Mouse (Mus musculus) CH12.LX (cell line): Measurements from ENCODE around the gene Sucnr1. TPM values are rescaled to one million over a fixed set of nuclear protein-coding genes. Genes with fewer than 3 reads are reported as not detected.
A peak's percentile ranks its signal among the peaks of the same experiment; 100 is the strongest.

Experiments used
- DNase-seq: peaks from one replicate; pipeline ENCODE4 v3.0.0-alpha.2; 2013; ENCODE audit errors: extremely low read depth
- H3K27ac ChIP-seq: 2 replicates; pipeline ENCODE4 v1.5.1; 2012; ENCODE audit warnings: low read depth, mild to moderate bottlenecking, control low read depth, moderate library complexity; ENCODE audit not compliant: insufficient read depth
- H3K27me3 ChIP-seq: replicated peaks from 2 replicates; pipeline ENCODE3; 2012; ENCODE audit warnings: inconsistent platforms
- H3K36me3 ChIP-seq, 2 experiments: replicated peaks in 1 of 2; 2 replicates each; pipeline versions ENCODE3 to v1.6.1; 2012; ENCODE audit warnings: inconsistent platforms in 1 of 2, low read length in 1 of 2, mild to moderate bottlenecking in 1 of 2, mixed read lengths in 1 of 2, moderate library complexity in 1 of 2; ENCODE audit not compliant: control insufficient read depth in 1 of 2, insufficient read depth in 1 of 2
- H3K4me1 ChIP-seq, 2 experiments: 2 replicates each; pipeline ENCODE4 v1.6.1; 2012; ENCODE audit warnings: inconsistent platforms in 1 of 2, moderate library complexity in 1 of 2; ENCODE audit not compliant: insufficient read depth in 2 of 2, control insufficient read depth in 1 of 2
- H3K4me2 ChIP-seq: 2 replicates; pipeline ENCODE4 v1.6.1; 2012; ENCODE audit warnings: low read depth, mild to moderate bottlenecking, control low read depth; ENCODE audit not compliant: poor library complexity, insufficient read depth, severe bottlenecking
- H3K4me3 ChIP-seq, 3 experiments: fragments of 150-350 bp in 1 of 3; sonication (generic) in 1 of 3; replicated peaks in 1 of 3; 2 replicates each; pipeline versions ENCODE3 to v1.5.1; 2011 to 2012; ENCODE audit warnings: low read depth in 2 of 3, low read length in 2 of 3, mild to moderate bottlenecking in 2 of 3, moderate library complexity in 2 of 3, control low read depth in 1 of 3, improper control_type of control experiment in 1 of 3, inconsistent platforms in 1 of 3, mixed read lengths in 1 of 3; ENCODE audit not compliant: poor library complexity in 1 of 3
- H3K79me2 ChIP-seq: replicated peaks from 2 replicates; pipeline ENCODE4 v1.6.1; 2012; ENCODE audit warnings: mild to moderate bottlenecking, moderate library complexity; ENCODE audit not compliant: control insufficient read depth, poor library complexity, insufficient read depth, severe bottlenecking; ENCODE audit errors: extremely low read depth
- H3K9ac ChIP-seq: 2 replicates; pipeline ENCODE4 v1.6.1; 2012; ENCODE audit warnings: low read depth, mild to moderate bottlenecking, control low read depth, moderate library complexity; ENCODE audit not compliant: insufficient read depth
- H3K9me3 ChIP-seq: replicated peaks from 2 replicates; pipeline ENCODE3; 2012; ENCODE audit warnings: low read length, inconsistent platforms, mixed read lengths
- BHLHE40 ChIP-seq: IDR thresholded peaks from 2 replicates; pipeline ENCODE4 v1.6.1; 2011; ENCODE audit warnings: mild to moderate bottlenecking, low read depth, low read length, improper control_type of control experiment
- CTCF ChIP-seq, 2 experiments: IDR thresholded peaks in 1 of 2; conservative IDR thresholded peaks in 1 of 2; 2 replicates each; pipeline ENCODE4 v1.5.1; 2011 to 2012; ENCODE audit warnings: low read depth in 2 of 2, low read length in 2 of 2, improper control_type of control experiment in 1 of 2, inconsistent platforms in 1 of 2, mild to moderate bottlenecking in 1 of 2, moderate library complexity in 1 of 2
- E2F4 ChIP-seq: IDR thresholded peaks from 2 replicates; pipeline ENCODE4 v1.6.1; 2011; ENCODE audit warnings: low read depth, low read length, improper control_type of control experiment; ENCODE audit not compliant: insufficient replicate concordance
- EP300 ChIP-seq: IDR thresholded peaks from 2 replicates; pipeline ENCODE4 v1.6.1; 2011; ENCODE audit warnings: low read length, improper control_type of control experiment
- ETS1 ChIP-seq: conservative IDR thresholded peaks from 2 replicates; pipeline ENCODE4 v1.6.1; 2012; ENCODE audit warnings: low read depth, mild to moderate bottlenecking, inconsistent platforms, low read length, improper control_type of control experiment, moderate library complexity
- HCFC1 ChIP-seq: IDR thresholded peaks from 2 replicates; pipeline ENCODE4 v1.6.1; 2012; ENCODE audit warnings: low read depth, mild to moderate bottlenecking, inconsistent platforms, low read length, improper control_type of control experiment
- IRF4 ChIP-seq: IDR thresholded peaks from 2 replicates; pipeline ENCODE4 v1.6.1; 2014; ENCODE audit warnings: low read depth, mild to moderate bottlenecking, inconsistent platforms, low read length, improper control_type of control experiment
- JUN ChIP-seq: IDR thresholded peaks from 2 replicates; pipeline ENCODE4 v1.6.1; 2011; ENCODE audit warnings: low read depth, mild to moderate bottlenecking, low read length, improper control_type of control experiment, moderate library complexity; ENCODE audit not compliant: insufficient read depth
- JUND ChIP-seq: conservative IDR thresholded peaks from 2 replicates; pipeline ENCODE4 v1.6.1; 2011; ENCODE audit warnings: low read depth, low read length, improper control_type of control experiment
- MAFK ChIP-seq: IDR thresholded peaks from 2 replicates; pipeline ENCODE4 v1.6.1; 2011; ENCODE audit warnings: low read length, improper control_type of control experiment; ENCODE audit not compliant: insufficient replicate concordance
- MAX ChIP-seq: IDR thresholded peaks from 2 replicates; pipeline ENCODE4 v1.6.1; 2011; ENCODE audit warnings: low read length, improper control_type of control experiment
- MAZ ChIP-seq: IDR thresholded peaks from 2 replicates; pipeline ENCODE4 v1.6.1; 2012; ENCODE audit warnings: low read depth, mild to moderate bottlenecking, inconsistent platforms, low read length, improper control_type of control experiment, moderate library complexity
- MEF2A ChIP-seq: IDR thresholded peaks from 2 replicates; pipeline ENCODE4 v1.6.1; 2014; ENCODE audit warnings: low read depth, mild to moderate bottlenecking, inconsistent platforms, low read length, improper control_type of control experiment, borderline replicate concordance
- MXI1 ChIP-seq: IDR thresholded peaks from 2 replicates; pipeline ENCODE4 v1.6.1; 2011; ENCODE audit warnings: mild to moderate bottlenecking, low read depth, low read length, improper control_type of control experiment
- MYC ChIP-seq: IDR thresholded peaks from 2 replicates; pipeline ENCODE4 v1.6.1; 2011; ENCODE audit warnings: low read depth, mild to moderate bottlenecking, improper control_type of control experiment, low read length
- NRF1 ChIP-seq: IDR thresholded peaks from 2 replicates; pipeline ENCODE4 v1.6.1; 2014; ENCODE audit warnings: low read depth, mild to moderate bottlenecking, inconsistent platforms, low read length, improper control_type of control experiment, moderate library complexity
- POLR2A ChIP-seq: IDR thresholded peaks from 2 replicates; pipeline ENCODE4 v1.6.1; 2011; ENCODE audit warnings: low read depth, mild to moderate bottlenecking, improper control_type of control experiment, low read length
- POLR2AphosphoS2 ChIP-seq: IDR thresholded peaks from 2 replicates; pipeline ENCODE4 v1.6.1; 2011; ENCODE audit warnings: low read depth, low read length, improper control_type of control experiment
- RAD21 ChIP-seq: IDR thresholded peaks from 2 replicates; pipeline ENCODE4 v1.6.1; 2011; ENCODE audit warnings: low read depth, mild to moderate bottlenecking, low read length, improper control_type of control experiment, moderate library complexity
- RCOR1 ChIP-seq: conservative IDR thresholded peaks from 2 replicates; pipeline ENCODE4 v1.6.1; 2012; ENCODE audit warnings: low read depth, mild to moderate bottlenecking, inconsistent platforms, low read length, improper control_type of control experiment
- TBP ChIP-seq: conservative IDR thresholded peaks from 2 replicates; pipeline ENCODE4 v1.6.1; 2011; ENCODE audit warnings: low read depth, low read length, improper control_type of control experiment
- TCF12 ChIP-seq: IDR thresholded peaks from 2 replicates; pipeline ENCODE4 v1.6.1; 2014; ENCODE audit warnings: low read depth, mild to moderate bottlenecking, inconsistent platforms, low read length, improper control_type of control experiment
- UBTF ChIP-seq: IDR thresholded peaks from 2 replicates; pipeline ENCODE4 v1.6.1; 2012; ENCODE audit warnings: low read depth, mild to moderate bottlenecking, inconsistent platforms, low read length, improper control_type of control experiment, moderate library complexity
- USF1 ChIP-seq: IDR thresholded peaks from 2 replicates; pipeline ENCODE4 v1.6.1; 2014; ENCODE audit warnings: low read depth, mild to moderate bottlenecking, inconsistent platforms, low read length, improper control_type of control experiment
- USF2 ChIP-seq: conservative IDR thresholded peaks from 2 replicates; pipeline ENCODE4 v1.6.1; 2011; ENCODE audit warnings: low read depth, low read length, improper control_type of control experiment
- ZC3H11A ChIP-seq: IDR thresholded peaks from 2 replicates; pipeline ENCODE4 v1.6.1; 2012; ENCODE audit warnings: low read depth, mild to moderate bottlenecking, inconsistent platforms, low read length, improper control_type of control experiment
- ZKSCAN1 ChIP-seq: IDR thresholded peaks from 2 replicates; pipeline ENCODE4 v1.6.1; 2012; ENCODE audit warnings: low read depth, inconsistent platforms, low read length, improper control_type of control experiment, borderline replicate concordance
- ZNF384 ChIP-seq: IDR thresholded peaks from 2 replicates; pipeline ENCODE4 v1.6.1; 2012; ENCODE audit warnings: low read depth, low read length, improper control_type of control experiment, inconsistent platforms
- dilution Hi-C: fragments of 300-500 bp; cut with MboI; formaldehyde crosslinking; loops from 2 replicates; pipeline ENCODE4 v1.14.3; 2020; ENCODE audit warnings: low sequenced_read_pairs; ENCODE audit not compliant: extremely low pct_unique_long_range_greater_than_20kb, extremely low pct_ligation_motif_present
- in situ Hi-C: fragments of 300-500 bp; cut with MboI; formaldehyde crosslinking; loops from 3 replicates; pipeline ENCODE4 v1.14.3; 2019; ENCODE audit warnings: low sequenced_read_pairs, low pct_ligation_motif_present, low pct_unique_long_range_greater_than_20kb, mixed read lengths
- polyA plus RNA-seq: library from polyadenylated mRNA; unstranded; fragments of >175 nt; gene quantifications from 2 replicates; pipeline ENCODE4 v1.2.1, GENCODE M21; 2012; ENCODE audit warnings: low read depth; ENCODE audit not compliant: insufficient read length
- total RNA-seq, 2 experiments: library from RNA; depleted of rRNA; stranded (reverse); fragments of 300-350 nt in 1 of 2; fragments of >200 nt in 1 of 2; gene quantifications; 2 replicates each; pipeline ENCODE4 v1.2.3; 2012 to 2014

Gene Sucnr1
- total and polyA plus RNA-seq, 3 experiments = not detected

GRCm38 (mm10) chr3:60121449-60121848, 39.8 kb downstream of the Sucnr1 start:
- peaks cover 0 to 7% of the 10 kb centered on the region in 2 experiments; a peak in 1 of 4 replicates for H3K4me1 ChIP-seq
- TF ChIP-seq MEF2A (no peak), MXI1 (no peak), MYC (no peak), JUND (no peak), IRF4 (no peak), MAFK (no peak), CTCF (conservative IDR thresholded peaks at IDR 0.05 in 1 of 2, IDR thresholded peaks at IDR 0.05 in 1 of 2; ENCODE audit: low read depth in 2 of 2, low read length in 2 of 2) (no peak), POLR2AphosphoS2 (no peak), MAX (no peak), POLR2A (no peak), NRF1 (no peak)
- no peak overlapping the region for H3K27ac ChIP-seq
- no peak overlapping the region for H3K4me2 ChIP-seq
- H3K36me3 ChIP-seq = no peaks in the 10 kb centered on the region
- no peak overlapping the region for H3K9ac ChIP-seq
- dilution Hi-C loops (no loop called here), in situ Hi-C loops (no loop called here)
- DNase-seq = no peak
- no peak overlapping the region for H3K4me3 ChIP-seq
- no peaks in the 10 kb centered on the region for H3K27me3 ChIP-seq
- H3K79me2 ChIP-seq = no peaks in the 10 kb centered on the region
- no peaks in the 10 kb centered on the region for H3K9me3 ChIP-seq

DNA sequence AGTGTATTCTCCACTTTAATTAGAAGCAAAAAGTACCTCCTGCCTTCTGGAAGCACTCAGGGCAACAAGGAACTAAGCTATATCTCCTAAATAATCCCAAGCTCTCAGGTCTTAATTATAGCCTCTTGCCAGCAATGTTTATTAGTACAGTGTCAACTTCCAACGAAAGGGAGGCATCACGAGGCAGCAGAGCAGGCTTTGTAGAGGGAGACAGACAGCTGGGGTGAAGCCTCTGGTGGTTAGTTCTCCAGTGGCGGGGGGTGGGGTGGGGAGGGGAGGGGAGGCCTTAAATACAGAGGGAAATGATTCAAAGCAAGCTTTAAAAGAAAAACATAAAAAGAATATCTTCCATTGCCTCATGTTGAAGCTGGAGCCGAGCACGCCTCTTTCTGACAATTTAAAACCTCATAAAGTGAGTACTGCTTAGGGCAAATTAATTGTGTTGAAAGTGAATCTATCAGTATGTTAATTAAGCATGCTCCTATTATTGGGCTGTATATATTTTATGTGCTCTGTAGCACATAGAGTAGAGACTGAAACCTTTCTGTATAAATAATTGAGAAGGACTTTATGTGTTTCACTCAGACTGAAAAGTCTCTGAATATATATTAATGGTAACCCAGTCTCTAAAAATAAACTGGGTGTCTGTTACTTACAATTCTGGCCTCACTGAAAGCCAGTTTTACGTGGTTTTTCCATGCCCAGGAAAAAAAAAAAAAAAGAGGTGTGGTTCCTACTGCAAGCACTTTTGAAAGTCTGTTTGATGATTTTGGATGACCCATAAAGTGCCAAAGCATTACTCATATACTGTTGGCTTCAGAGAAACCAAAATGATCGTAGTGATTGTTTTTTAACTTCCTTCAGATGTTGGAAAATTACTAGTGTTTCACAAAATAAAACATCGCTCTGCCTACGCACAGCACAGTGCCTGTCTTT, 42.5 kb downstream of the Sucnr1 start:
- dilution Hi-C loops = no loop called here

More for the DNA sequence above, 42.5 kb downstream of the Sucnr1 start:
- peak; percentile 31 for DNase-seq
- H3K27ac ChIP-seq = no peak overlapping the region
- no peaks in the 10 kb centered on the region for H3K36me3 ChIP-seq
- H3K79me2 ChIP-seq = no peaks in the 10 kb centered on the region
- H3K4me1 ChIP-seq = peaks cover 4 to 22% of the 10 kb centered on the region in 2 experiments; a peak in 2 of 4 replicates
- no peak overlapping the region for H3K9ac ChIP-seq
- H3K4me2 ChIP-seq = 0 out of 2 replicates have a peak overlapping the region, but pooled peaks have one; percentile 21
- no peaks in the 10 kb centered on the region for H3K9me3 ChIP-seq
- H3K27me3 ChIP-seq = no peaks in the 10 kb centered on the region
- H3K4me3 ChIP-seq = no peak overlapping the region
- in situ Hi-C loops = no loop called here
- peak; percentile 96 for TF ChIP-seq ZNF384
- no peak for TF ChIP-seq TBP
- TF ChIP-seq UBTF = no peak
- peak; percentile 45; the same call in 1 of the 2 replicates for TF ChIP-seq IRF4
- TF ChIP-seq HCFC1 = no peak
- TF ChIP-seq ZC3H11A = no peak
- peak; percentile 87 for TF ChIP-seq MEF2A
- TF ChIP-seq RCOR1 = 0 out of 2 replicates have a peak, but pooled peaks have one; percentile 31
- peak; percentile 51; the same call in 1 of the 2 replicates for TF ChIP-seq JUN
- no peak for TF ChIP-seq USF2
- no peak for TF ChIP-seq MAZ
- no peak for TF ChIP-seq POLR2AphosphoS2
- TF ChIP-seq ETS1 = peak; percentile 29; the same call in 1 of the 2 replicates
- TF ChIP-seq BHLHE40 = no peak
- no peak for TF ChIP-seq ZKSCAN1
- TF ChIP-seq CTCF (conservative IDR thresholded peaks at IDR 0.05 in 1 of 2, IDR thresholded peaks at IDR 0.05 in 1 of 2; ENCODE audit: low read depth in 2 of 2, low read length in 2 of 2) = no peak
- TF ChIP-seq EP300 = peak; percentile 73
- peak; percentile 32; the same call in 1 of the 2 replicates for TF ChIP-seq JUND
- no peak for TF ChIP-seq RAD21
- no peak for TF ChIP-seq E2F4
- TF ChIP-seq MYC = no peak
- no peak for TF ChIP-seq USF1
- no peak for TF ChIP-seq TCF12
